Comparison of ENCODE assay signal across 22 mouse cellular contexts in genomic region chr1:187691846-187692525, GRCm38 (mm10).
DNase-seq lines count a peak whose midpoint lies in the region; ATAC-seq and TF ChIP-seq lines count a peak whose summit lies in the region.
"Had no signal": no experiment of that assay in that cellular context is flagged by ENCODE, and none has a peak within 500 bp of the region (broad histone marks: within the 10 kb centered on the region; RNA-seq: fewer than 3 reads in every experiment).

No protein-coding gene starts in this region.

- no peak overlapping the region for H3K9ac ChIP-seq in kidney, embryonic 16.5 days (replicated peaks; ENCODE audit: low read length)
- H3K9ac ChIP-seq in forebrain, postnatal 0 days, result no peak overlapping the region
- H3K9ac ChIP-seq: hindbrain, embryonic 15.5 days; liver, embryonic 15.5 days; lung, embryonic 15.5 days; midbrain, embryonic 13.5 days had no signal

- no peak overlapping the region for H3K4me3 ChIP-seq in kidney, embryonic 16.5 days (ENCODE audit: low read length)
- no peak overlapping the region for H3K4me3 ChIP-seq in forebrain, postnatal 0 days (ENCODE audit: low read depth, low read length)
- H3K4me3 ChIP-seq: hindbrain, embryonic 15.5 days; liver, embryonic 15.5 days; lung, embryonic 15.5 days; megakaryocyte, embryonic 14.5 days; midbrain, embryonic 13.5 days had no signal

- H3K27me3 ChIP-seq in kidney, embryonic 16.5 days (ENCODE audit: insufficient read depth, low read length), result no peaks in the 10 kb centered on the region
- no peaks in the 10 kb centered on the region for H3K27me3 ChIP-seq in forebrain, postnatal 0 days (ENCODE audit: insufficient read depth, low read length)
- H3K27me3 ChIP-seq: hindbrain, embryonic 15.5 days; liver, embryonic 15.5 days; lung, embryonic 15.5 days; megakaryocyte, embryonic 14.5 days; midbrain, embryonic 13.5 days had no signal

- 78% methylated on average over 11 of the region's 11 CpGs for WGBS in kidney, embryonic 16.5 days
- 83% methylated on average over 11 of the region's 11 CpGs for WGBS in forebrain, postnatal 0 days

- H3K4me1 ChIP-seq in kidney, embryonic 16.5 days (ENCODE audit: insufficient read depth, low read length), result 0 out of 2 replicates have a peak, but pooled peaks cover 3% of the 10 kb centered on the region
- peaks cover 7% of the 10 kb centered on the region; the same call in 1 of the 2 replicates for H3K4me1 ChIP-seq in forebrain, postnatal 0 days (ENCODE audit: insufficient read depth)
- H3K4me1 ChIP-seq: hindbrain, embryonic 15.5 days; liver, embryonic 15.5 days; lung, embryonic 15.5 days; megakaryocyte, embryonic 14.5 days; midbrain, embryonic 13.5 days had no signal

- no peak for TF ChIP-seq CTCF in forebrain, postnatal 0 days (IDR thresholded peaks at IDR 0.05; ENCODE audit: low read depth)

- no peaks in the 10 kb centered on the region for H3K36me3 ChIP-seq in kidney, embryonic 16.5 days (ENCODE audit: insufficient read depth, low read length)
- no peaks in the 10 kb centered on the region for H3K36me3 ChIP-seq in forebrain, postnatal 0 days (ENCODE audit: insufficient read depth)
- H3K36me3 ChIP-seq: hindbrain, embryonic 15.5 days; liver, embryonic 15.5 days; lung, embryonic 15.5 days; midbrain, embryonic 13.5 days had no signal

- H3K9me3 ChIP-seq in kidney, embryonic 16.5 days (ENCODE audit: low read length), result no peaks in the 10 kb centered on the region
- H3K9me3 ChIP-seq in forebrain, postnatal 0 days (ENCODE audit: low read length), result no peaks in the 10 kb centered on the region
- H3K9me3 ChIP-seq: hindbrain, embryonic 15.5 days; liver, embryonic 15.5 days; lung, embryonic 15.5 days; midbrain, embryonic 13.5 days had no signal

- H3K27ac ChIP-seq in kidney, embryonic 16.5 days (ENCODE audit: low read length), result no peak overlapping the region
- no peak overlapping the region for H3K27ac ChIP-seq in forebrain, postnatal 0 days (ENCODE audit: low read depth, low read length)
- H3K27ac ChIP-seq: hindbrain, embryonic 15.5 days; liver, embryonic 15.5 days; lung, embryonic 15.5 days; midbrain, embryonic 13.5 days; stomach, postnatal 0 days had no signal

- no peak for ATAC-seq in kidney, embryonic 16.5 days (ENCODE audit: low FRiP score, low TSS enrichment)
- no peak for ATAC-seq in forebrain, postnatal 0 days
- ATAC-seq: forebrain, embryonic 14.5 days; midbrain, embryonic 13.5 days had no signal

- DNase-seq in kidney, adult 18-20 months, result peak; percentile 64
- DNase-seq in gastrocnemius, postnatal 25 days, result peak; percentile 8
- DNase-seq in kidney, adult 8-10 months, result peak; percentile 78 to 81
- peak; percentile 74 to 83 for DNase-seq in kidney, postnatal 36 days
- DNase-seq in forebrain, postnatal 0 days, result no peak
- DNase-seq in frontal cortex, adult 2 months (ENCODE audit: extremely low spot score in 1 of 2, low spot score in 1 of 2), result no peak
- DNase-seq: adrenal gland, postnatal 36 days; cerebellum, adult 18-20 months; heart, adult 11 months; layer of hippocampus, postnatal 36 days; lung, postnatal 36 days; thymus, adult 2 months; thymus, postnatal 4 days had no signal

- no peak overlapping the region for H3K4me2 ChIP-seq in kidney, embryonic 16.5 days (replicated peaks; ENCODE audit: low read depth, low read length)
- no peak overlapping the region for H3K4me2 ChIP-seq in forebrain, postnatal 0 days (ENCODE audit: low read depth)
- H3K4me2 ChIP-seq: heart, embryonic 11.5 days; hindbrain, embryonic 15.5 days; liver, embryonic 15.5 days; lung, embryonic 15.5 days; midbrain, embryonic 13.5 days had no signal

Comparison
In these comparisons a context has a peak if more than half of its experiments do, and no peak if none do; other contexts are left out.
1. DNase-seq: peak in kidney, adult 18-20 months (single experiment), gastrocnemius, postnatal 25 days (single experiment), kidney, adult 8-10 months (2 of 2) and kidney, postnatal 36 days (2 of 2); none in forebrain, postnatal 0 days (single experiment) and frontal cortex, adult 2 months (0 of 2).